Mouse (Mus musculus) lung, postnatal 0 days (tissue): Measurements from ENCODE around the gene Apba3. TPM values are rescaled to one million over a fixed set of nuclear protein-coding genes. Genes with fewer than 3 reads are reported as not detected.

Experiments
- ATAC-seq: fragments of 200-750 bp; cut with Nextera tagmentation; 2 replicates; pipeline ENCODE4 v1.8.0; 2017; ENCODE audit warnings: moderate library complexity
- DNase-seq: peaks from one replicate; pipeline ENCODE4 v3.0.0-alpha.2; 2016; ENCODE audit warnings: low spot score
- H3K27ac ChIP-seq: fragments of 300-500 bp; sonication (generic); 2 replicates; pipeline ENCODE4 v1.5.1; 2014; ENCODE audit warnings: antibody characterized with exemption, mild to moderate bottlenecking, low read length, mixed read lengths
- H3K27me3 ChIP-seq: fragments of 300-500 bp; sonication (generic); replicated peaks from 2 replicates; pipeline ENCODE4 v1.6.1; 2014; ENCODE audit warnings: low read length, mixed read lengths; ENCODE audit not compliant: insufficient read depth
- H3K36me3 ChIP-seq: fragments of 300-500 bp; sonication (generic); 2 replicates; pipeline ENCODE4 v1.6.1; 2014; ENCODE audit warnings: low read length, mixed read lengths; ENCODE audit not compliant: insufficient read depth
- H3K4me1 ChIP-seq: fragments of 300-500 bp; sonication (generic); 2 replicates; pipeline ENCODE4 v1.6.1; 2014; ENCODE audit warnings: antibody characterized with exemption, low read depth, low read length, mixed read lengths; ENCODE audit not compliant: insufficient read depth
- H3K4me2 ChIP-seq: fragments of 300-500 bp; sonication (generic); replicated peaks from 2 replicates; pipeline ENCODE4 v1.6.1; 2014; ENCODE audit warnings: low read depth, mild to moderate bottlenecking, low read length, moderate library complexity, mixed read lengths
- H3K4me3 ChIP-seq: fragments of 300-500 bp; sonication (generic); 2 replicates; pipeline ENCODE4 v1.5.1; 2014; ENCODE audit warnings: low read depth, low read length
- H3K9ac ChIP-seq: fragments of 300-500 bp; sonication (generic); replicated peaks from 2 replicates; pipeline ENCODE4 v1.6.1; 2014; ENCODE audit warnings: low read depth, mild to moderate bottlenecking
- H3K9me3 ChIP-seq: fragments of 300-500 bp; sonication (generic); 2 replicates; pipeline ENCODE4 v1.6.1; 2016; ENCODE audit warnings: low read length, mixed read lengths
- CTCF ChIP-seq: IDR thresholded peaks from 2 replicates; pipeline ENCODE4 v1.5.1; 2016; ENCODE audit warnings: antibody characterized with exemption, mild to moderate bottlenecking
- EP300 ChIP-seq: IDR thresholded peaks from 2 replicates; pipeline ENCODE4 v1.6.1; 2016; ENCODE audit warnings: antibody characterized with exemption, mild to moderate bottlenecking, control low read depth
- WGBS: fragments of 180-500 bp; shearing (Covaris S2); extraction: QIAGEN DNeasy Blood & Tissue Kit; methylation state at CpG from one replicate; pipeline ENCODE4 v1.1.7; 2014; 5-methylcytosine and 5-hydroxymethylcytosine counted together
- microRNA-seq: library from miRNA; unstranded; fragments of <30 nt; microRNA quantifications from one replicate; pipeline ENCODE4, GENCODE M21; 2016
- polyA plus RNA-seq: library from polyadenylated mRNA; unstranded; fragments of >200 nt; fragmentation: Nextera tagmentation; extraction: Ambion mirVana; gene quantifications from 2 replicates; pipeline ENCODE4 v1.2.1, GENCODE M21; 2015

The Apba3 gene
- polyA plus RNA-seq, 1 experiment from 2014 or later, result 47.9 TPM

- peaks cover 10% of the 10 kb centered on the region for H3K4me1 ChIP-seq
- no peak for ATAC-seq
- no peaks in the 10 kb centered on the region for H3K27me3 ChIP-seq
- H3K36me3 ChIP-seq, result peaks cover 22% of the 10 kb centered on the region
- peak overlapping the region; percentile 89 for H3K27ac ChIP-seq
- DNase-seq, result peak; percentile 52
- H3K4me2 ChIP-seq, result peak overlapping the region; percentile 67
- H3K4me3 ChIP-seq, result peak overlapping the region; percentile 96
- peak overlapping the region; percentile 23; the same call in 1 of the 2 replicates for H3K9ac ChIP-seq
- TF ChIP-seq EP300 (peak; percentile 25; the same call in 1 of the 2 replicates), CTCF (no peak)
- WGBS, result under 1% methylated on average over 38 of the region's 38 CpGs
- no peaks in the 10 kb centered on the region for H3K9me3 ChIP-seq
These were observed 53.2 kb downstream of the Apba3 start for GRCm38 (mm10) chr10:81319741-81320549.

DNA sequence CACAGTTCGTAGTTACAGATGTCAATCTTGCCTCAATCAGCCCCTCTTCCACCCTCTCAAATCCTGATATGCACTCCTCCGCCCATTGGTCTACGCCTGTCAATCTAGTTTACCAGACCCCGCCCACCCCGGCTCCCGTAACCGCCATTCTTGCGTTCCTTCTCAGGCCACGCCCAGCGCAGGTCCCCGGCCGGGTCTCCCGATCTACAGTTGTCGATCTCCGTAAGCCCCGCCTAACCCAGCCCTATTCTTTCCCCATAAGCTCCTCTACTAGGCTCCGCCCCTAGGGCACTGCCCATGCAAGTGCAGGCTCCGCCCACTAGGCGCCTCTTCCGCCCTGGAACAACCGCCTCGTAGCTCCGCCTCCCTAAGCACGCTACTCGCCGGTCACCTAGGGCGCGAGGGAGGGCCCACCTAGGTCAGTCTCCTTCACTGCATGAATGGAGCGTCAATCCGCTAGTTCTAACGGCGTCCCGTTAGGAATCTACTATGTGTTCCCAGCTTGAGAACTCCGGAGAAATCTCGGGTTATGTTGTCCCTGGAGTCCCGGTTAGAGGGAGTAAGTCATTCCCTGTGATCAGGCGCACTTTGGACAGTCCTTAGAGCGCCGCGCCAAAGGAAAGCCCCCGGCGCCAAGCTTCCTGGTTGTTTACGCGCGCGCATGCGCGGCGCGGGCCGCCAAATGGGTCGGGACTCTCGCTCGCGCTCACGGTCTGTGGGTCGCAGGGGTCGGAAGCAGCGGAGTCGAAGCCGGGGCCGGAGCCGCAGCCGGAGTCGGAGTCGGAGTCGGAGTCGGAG lies 54.0 kb downstream of the Apba3 start, which contains the start of gene Cactin:
TSS of gene Cactin (plus strand) at position 554 of the 798 bp plus-strand sequence.
- no peaks in the 10 kb centered on the region for H3K27me3 ChIP-seq
- DNase-seq, result peak; percentile 100
- H3K4me2 ChIP-seq, result peak within 1 kb of the TSS; percentile 85
- peak; percentile 91 for ATAC-seq
- peak; percentile 87 for TF ChIP-seq EP300
- peak; percentile 58 for TF ChIP-seq CTCF
- no peaks in the 10 kb centered on the region for H3K9me3 ChIP-seq
- peak within 1 kb of the TSS; percentile 91 for H3K9ac ChIP-seq
- peaks cover 29% of the 10 kb centered on the region for H3K36me3 ChIP-seq
- peaks cover 10% of the 10 kb centered on the region for H3K4me1 ChIP-seq
- peak within 1 kb of the TSS; percentile 89 for H3K27ac ChIP-seq
- H3K4me3 ChIP-seq, result peak within 1 kb of the TSS; percentile 96
- WGBS, result under 1% methylated on average over 67 of the region's 68 CpGs

DNA sequence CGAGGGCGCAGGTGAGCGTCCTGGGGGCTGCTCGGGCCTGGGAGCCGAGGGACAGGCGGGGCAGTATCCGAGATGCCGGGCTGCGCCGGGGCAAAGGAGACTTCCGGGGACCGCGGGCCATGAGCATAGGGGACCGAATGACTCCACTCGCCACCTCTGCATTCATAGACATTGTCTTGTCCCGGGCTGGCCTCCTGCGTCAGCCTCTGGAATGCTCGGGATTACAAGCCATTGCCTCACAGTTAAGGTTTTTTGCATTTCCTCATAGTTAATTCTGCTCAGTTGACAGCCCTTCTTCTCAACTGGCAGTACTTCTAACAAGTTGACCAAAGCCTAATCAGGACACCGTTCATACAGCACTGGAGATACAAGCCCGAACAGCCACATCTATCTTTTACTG lies 54.7 kb downstream of the Apba3 start:
- TF ChIP-seq CTCF, result no peak
- no peak for TF ChIP-seq EP300
- Histone ChIP-seq H3K4me3 (peak overlapping the region; percentile 96), H3K4me2 (peak overlapping the region; percentile 85), H3K9me3 (no peaks in the 10 kb centered on the region), H3K27me3 (no peaks in the 10 kb centered on the region), H3K36me3 (peaks cover 33% of the 10 kb centered on the region), H3K4me1 (peaks cover 10% of the 10 kb centered on the region), H3K9ac (peak overlapping the region; percentile 91), H3K27ac (peak overlapping the region; percentile 89)
- peak; percentile 70 for DNase-seq
- ATAC-seq, result no peak
- 3% methylated on average over 18 of the region's 20 CpGs for WGBS

GRCm38 (mm10) chr10:81322444-81322843 lies 55.7 kb downstream of the Apba3 start:
- no peak overlapping the region for H3K4me3 ChIP-seq

More at GRCm38 (mm10) chr10:81322444-81322843, 55.7 kb downstream of the Apba3 start:
- no peak overlapping the region for H3K4me2 ChIP-seq
- no peak overlapping the region for H3K27ac ChIP-seq
- DNase-seq (no peak), ATAC-seq (no peak)
- peaks cover 36% of the 10 kb centered on the region for H3K36me3 ChIP-seq
- peaks cover 10% of the 10 kb centered on the region for H3K4me1 ChIP-seq
- TF ChIP-seq CTCF (no peak), EP300 (no peak)
- no peaks in the 10 kb centered on the region for H3K27me3 ChIP-seq
- no peak overlapping the region for H3K9ac ChIP-seq
- WGBS, result 86% methylated on average over 27 of the region's 27 CpGs
- H3K9me3 ChIP-seq, result no peaks in the 10 kb centered on the region

Small RNA genes lying within 50 kb of the gene (microRNA-seq; reads per million reads assigned to microRNA genes)
- 4.9 reads per million, percentile 13 among the genes with 10 or more reads in this experiment for gene Mir3057

Other genes with a start within 250 kb of the Apba3 start
- gene Diras1, start 241.3 kb upstream of the Apba3 start, polyA plus RNA-seq, result not detected in 2 replicates
- 15.4 and 16.0 TPM in 2 replicates for gene Slc39a3, start 229.5 kb upstream of the Apba3 start, polyA plus RNA-seq
- gene Sgta, start 206.8 kb upstream of the Apba3 start, polyA plus RNA-seq, result 102 and 103 TPM in 2 replicates
- 14.0 and 15.1 TPM in 2 replicates for gene Thop1, start 196.9 kb upstream of the Apba3 start, polyA plus RNA-seq
- 0.40 and 0.57 TPM in 2 replicates for gene Creb3l3, start 168.1 kb upstream of the Apba3 start, polyA plus RNA-seq
- gene Map2k2, start 161.0 kb upstream of the Apba3 start, polyA plus RNA-seq, result 118 and 121 TPM in 2 replicates
- 58.2 and 62.0 TPM in 2 replicates for gene Zbtb7a, start 131.7 kb upstream of the Apba3 start, polyA plus RNA-seq
- gene Pias4, start 99.0 kb upstream of the Apba3 start, polyA plus RNA-seq, result 27.9 TPM in 2 replicates
- gene Eef2, start 90.3 kb upstream of the Apba3 start, polyA plus RNA-seq, result 509 and 537 TPM in 2 replicates
- gene Dapk3, start 84.0 kb upstream of the Apba3 start, polyA plus RNA-seq, result 48.9 and 50.2 TPM in 2 replicates
- gene 4930442H23Rik, start 83.1 kb upstream of the Apba3 start, polyA plus RNA-seq, result 0.16 and 0.25 TPM in 2 replicates
- gene Nmrk2, start 64.9 kb upstream of the Apba3 start, polyA plus RNA-seq, result 0.80 and 0.92 TPM in 2 replicates
- not detected in 2 replicates for gene Atcay, start 36.1 kb upstream of the Apba3 start, polyA plus RNA-seq
- 2.3 and 2.4 TPM in 2 replicates for gene Zfr2, start 33.8 kb upstream of the Apba3 start, polyA plus RNA-seq
- gene Matk, start 14.0 kb upstream of the Apba3 start, polyA plus RNA-seq, result 1.5 and 1.6 TPM in 2 replicates
- 132 and 162 TPM in 2 replicates for gene Mrpl54, start within 50 bp of the Apba3 start, polyA plus RNA-seq
- gene Tjp3, start 24.6 kb downstream of the Apba3 start, polyA plus RNA-seq, result 24.1 and 30.8 TPM in 2 replicates
- 31.2 and 32.4 TPM in 2 replicates for gene Pip5k1c, start 26.0 kb downstream of the Apba3 start, polyA plus RNA-seq
- 20.3 and 23.0 TPM in 2 replicates for gene Cactin, start 54.1 kb downstream of the Apba3 start, polyA plus RNA-seq
- 19.6 and 28.4 TPM in 2 replicates for gene Tbxa2r, start 61.8 kb downstream of the Apba3 start, polyA plus RNA-seq
- gene Gipc3, start 76.3 kb downstream of the Apba3 start, polyA plus RNA-seq, result 0.33 and 0.55 TPM in 2 replicates
- 94.3 and 101 TPM in 2 replicates for gene Hmg20b, start 83.5 kb downstream of the Apba3 start, polyA plus RNA-seq
- 14.0 and 16.9 TPM in 2 replicates for gene Mfsd12, start 90.5 kb downstream of the Apba3 start, polyA plus RNA-seq
- 5.4 and 6.6 TPM in 2 replicates for gene 4930404N11Rik, start 98.9 kb downstream of the Apba3 start, polyA plus RNA-seq
- 39.5 and 39.7 TPM in 2 replicates for gene Fzr1, start 111.6 kb downstream of the Apba3 start, polyA plus RNA-seq
- 49.4 and 55.2 TPM in 2 replicates for gene Dohh, start 117.5 kb downstream of the Apba3 start, polyA plus RNA-seq
- gene Gm48551, start 117.5 kb downstream of the Apba3 start, polyA plus RNA-seq, result 2.4 and 3.0 TPM in 2 replicates
- 0.20 and 0.63 TPM in 2 replicates for gene Gm48552, start 122.0 kb downstream of the Apba3 start, polyA plus RNA-seq
- 3.1 and 3.6 TPM in 2 replicates for gene Smim24, start 126.1 kb downstream of the Apba3 start, polyA plus RNA-seq
- gene Nfic, start 188.7 kb downstream of the Apba3 start, polyA plus RNA-seq, result 73.6 and 83.9 TPM in 2 replicates
- 0.08 and 0.11 TPM in 2 replicates for gene Celf5, start 215.7 kb downstream of the Apba3 start, polyA plus RNA-seq
- gene Ncln, start 229.4 kb downstream of the Apba3 start, polyA plus RNA-seq, result 40.7 and 46.7 TPM in 2 replicates
- 19.0 and 19.3 TPM in 2 replicates for gene S1pr4, start 233.2 kb downstream of the Apba3 start, polyA plus RNA-seq